Mouse (Mus musculus) kidney, adult 2 months (tissue): ENCODE results near the gene Psph.

ENCODE experiments used
- CTCF ChIP-seq: fragments of 200-500 bp; conservative IDR thresholded peaks from 2 replicates; pipeline ENCODE4 v1.5.1; 2011; ENCODE audit warnings: low read depth, mild to moderate bottlenecking, control low read depth, low read length, moderate library complexity, mixed read lengths; ENCODE audit not compliant: insufficient read depth, insufficient read length
- POLR2A ChIP-seq: fragments of 200-500 bp; IDR thresholded peaks from one replicate; pipeline ENCODE4 v1.6.1; 2011; ENCODE audit warnings: low read depth, low read length, control low read depth

- no peak for TF ChIP-seq CTCF
- no peak for TF ChIP-seq POLR2A
Observed at GRCm38 (mm10) chr5:129724268-129724667, 63.0 kb downstream of the Psph start.
